15 mouse cellular contexts compared by ENCODE assay signal in genomic region chr7:125972776-125973175, GRCm38 (mm10).
DNase-seq lines count a peak whose midpoint lies in the region; ATAC-seq and TF ChIP-seq lines count a peak whose summit lies in the region.
"Had no signal": no experiment of that assay in that cellular context is flagged by ENCODE, and none has a peak within 500 bp of the region (broad histone marks: within the 10 kb centered on the region; RNA-seq: fewer than 3 reads in every experiment).

No protein-coding gene starts in this region.

- no peaks in the 10 kb centered on the region for H3K36me3 ChIP-seq in heart, adult 2 months (ENCODE audit: control insufficient read depth, insufficient read depth, low read length)
- no peaks in the 10 kb centered on the region for H3K36me3 ChIP-seq in embryonic facial prominence, embryonic 12.5 days
- no peaks in the 10 kb centered on the region for H3K36me3 ChIP-seq in heart, embryonic 15.5 days
- H3K36me3 ChIP-seq in midbrain, embryonic 14.5 days (ENCODE audit: control insufficient read depth, insufficient read depth, low read length): no peaks in the 10 kb centered on the region

- intact Hi-C loops in heart, adult 2 months (cut with DNase I): no loop called here
- intact Hi-C loops in heart, postnatal 14 days (cut with DNase I): no loop called here

- peaks cover 6% of the 10 kb centered on the region for H3K4me1 ChIP-seq in heart, adult 2 months (ENCODE audit: control insufficient read depth, insufficient read depth, low read length)
- H3K4me1 ChIP-seq in embryonic facial prominence, embryonic 12.5 days: peaks cover 12% of the 10 kb centered on the region
- peaks cover 30% of the 10 kb centered on the region for H3K4me1 ChIP-seq in heart, embryonic 15.5 days (replicated peaks)
- peaks cover 7% of the 10 kb centered on the region; the same call in 1 of the 2 replicates for H3K4me1 ChIP-seq in midbrain, embryonic 14.5 days (ENCODE audit: control insufficient read depth, insufficient read depth, low read length)

- no peak overlapping the region for H3K4me3 ChIP-seq in heart, adult 2 months
- no peak overlapping the region for H3K4me3 ChIP-seq in embryonic facial prominence, embryonic 12.5 days
- H3K4me3 ChIP-seq in heart, embryonic 15.5 days: no peak overlapping the region
- no peak overlapping the region for H3K4me3 ChIP-seq in midbrain, embryonic 14.5 days (replicated peaks; ENCODE audit: low read depth, low read length)
- H3K4me3 ChIP-seq: left cerebral cortex, adult 2 months; myocyte had no signal

- no peak overlapping the region for H3K4me2 ChIP-seq in embryonic facial prominence, embryonic 12.5 days (replicated peaks)
- H3K4me2 ChIP-seq in heart, embryonic 15.5 days: no peak overlapping the region
- H3K4me2 ChIP-seq in midbrain, embryonic 14.5 days (ENCODE audit: low read length): no peak overlapping the region

- 50% methylated on average over 6 of the region's 6 CpGs for WGBS in heart, adult 2 months
- 50% methylated on average over 6 of the region's 6 CpGs for WGBS in embryonic facial prominence, embryonic 12.5 days
- 57% methylated on average over 6 of the region's 6 CpGs for WGBS in heart, embryonic 15.5 days
- 58% methylated on average over 6 of the region's 6 CpGs for WGBS in midbrain, embryonic 14.5 days

- no peaks in the 10 kb centered on the region for H3K27me3 ChIP-seq in heart, adult 2 months (ENCODE audit: control insufficient read depth, insufficient read depth, low read length)
- H3K27me3 ChIP-seq in embryonic facial prominence, embryonic 12.5 days: no peaks in the 10 kb centered on the region; the same call in 1 of the 2 replicates
- H3K27me3 ChIP-seq in heart, embryonic 15.5 days: no peaks in the 10 kb centered on the region
- no peaks in the 10 kb centered on the region for H3K27me3 ChIP-seq in midbrain, embryonic 14.5 days (ENCODE audit: control insufficient read depth, insufficient read depth, low read length)

- no peak for DNase-seq in heart, adult 2 months
- DNase-seq in heart, postnatal 14 days: no peak
- DNase-seq in midbrain, embryonic 14.5 days: no peak
- DNase-seq in cerebellum, adult 11-12 months: no peak
- no peak for DNase-seq in cerebellum, postnatal 4 days (ENCODE audit: low spot score in 2 of 2)
- DNase-seq: cerebellum, postnatal 14 days; gastrocnemius, postnatal 10 days; kidney, postnatal 25 days; lung, postnatal 4 days; thymus, adult 2 months had no signal

- TF ChIP-seq CTCF in heart, adult 2 months (IDR thresholded peaks at IDR 0.05): no peak

- TF ChIP-seq EP300 in heart, adult 2 months (IDR thresholded peaks at IDR 0.05; ENCODE audit: insufficient read depth, low read depth, low read length): no peak

- H3K9ac ChIP-seq in heart, adult 2 months (ENCODE audit: low read depth, low read length): no peak overlapping the region
- H3K9ac ChIP-seq in embryonic facial prominence, embryonic 12.5 days: no peak overlapping the region
- H3K9ac ChIP-seq in heart, embryonic 15.5 days: no peak overlapping the region; the same call in 1 of the 2 replicates
- no peak overlapping the region for H3K9ac ChIP-seq in midbrain, embryonic 14.5 days (replicated peaks; ENCODE audit: low read length)
- H3K9ac ChIP-seq: liver, embryonic 14.5 days had no signal

- H3K9me3 ChIP-seq in embryonic facial prominence, embryonic 12.5 days: no peaks in the 10 kb centered on the region
- no peaks in the 10 kb centered on the region for H3K9me3 ChIP-seq in heart, embryonic 15.5 days (replicated peaks)
- H3K9me3 ChIP-seq in midbrain, embryonic 14.5 days (ENCODE audit: control insufficient read depth, low read length): no peaks in the 10 kb centered on the region

- peak overlapping the region; percentile 54 for H3K27ac ChIP-seq in heart, adult 2 months
- peak overlapping the region; percentile 69 for H3K27ac ChIP-seq in embryonic facial prominence, embryonic 12.5 days
- peak overlapping the region; percentile 82 for H3K27ac ChIP-seq in heart, embryonic 15.5 days
- H3K27ac ChIP-seq in midbrain, embryonic 14.5 days (replicated peaks; ENCODE audit: low read depth, low read length): 0 out of 2 replicates have a peak overlapping the region, but pooled peaks have one; percentile 27
- H3K27ac ChIP-seq: left cerebral cortex, adult 2 months; liver, embryonic 14.5 days had no signal

- no peak for ATAC-seq in embryonic facial prominence, embryonic 12.5 days (ENCODE audit: insufficient number of reproducible peaks, insufficient read depth, low FRiP score, low TSS enrichment)
- no peak for ATAC-seq in heart, embryonic 15.5 days (replicated peaks; ENCODE audit: insufficient number of reproducible peaks, insufficient read depth, low FRiP score, low read depth)
- no peak for ATAC-seq in midbrain, embryonic 14.5 days (ENCODE audit: low FRiP score, low TSS enrichment)

- H3K79me2 ChIP-seq in heart, adult 2 months (replicated peaks; ENCODE audit: control insufficient read depth, insufficient read depth, low read length): no peaks in the 10 kb centered on the region

- no peak for TF ChIP-seq POLR2A in heart, adult 2 months (IDR thresholded peaks at IDR 0.05; ENCODE audit: insufficient read depth, low read depth, low read length)

Comparison
In these comparisons a context has a peak if more than half of its experiments do, and no peak if none do; other contexts are left out.
1. H3K27ac ChIP-seq: peak in every context shown above with its lines; median percentile 82 in heart, embryonic 15.5 days; 69 in embryonic facial prominence, embryonic 12.5 days; 54 in heart, adult 2 months; 27 in midbrain, embryonic 14.5 days.